Mouse (Mus musculus) brain, embryonic 14.5 days (tissue): ENCODE results near the gene Zpld1. TPM values are rescaled to one million over a fixed set of nuclear protein-coding genes. Genes with fewer than 3 reads are reported as not detected.

Experiments used
- DNase-seq: peaks from one replicate; pipeline ENCODE4 v3.0.0-alpha.2; 2011; ENCODE audit warnings: low read depth
- CTCF ChIP-seq: fragments of 200-500 bp; IDR thresholded peaks from 2 replicates; pipeline ENCODE4 v1.5.1; 2012; ENCODE audit warnings: inconsistent platforms, mild to moderate bottlenecking, moderate library complexity, borderline replicate concordance; ENCODE audit not compliant: insufficient read depth, insufficient read length; ENCODE audit errors: extremely low read depth
- POLR2A ChIP-seq: fragments of 200-500 bp; IDR thresholded peaks from 2 replicates; pipeline ENCODE4 v1.6.1; 2012; ENCODE audit warnings: mild to moderate bottlenecking, inconsistent platforms, borderline replicate concordance; ENCODE audit not compliant: poor library complexity, insufficient read depth, insufficient read length, severe bottlenecking; ENCODE audit errors: extremely low read depth
- polyA plus RNA-seq: library from polyadenylated mRNA; depleted of rRNA; stranded (reverse); fragments of >200 nt; gene quantifications from 2 replicates; pipeline ENCODE4 v1.2.3, GENCODE M21; 2012

Zpld1 gene
- polyA plus RNA-seq, 1 experiment, result 0.18 TPM

GRCm38 (mm10) chr16:55228995-55229622 is 68.7 kb downstream of the Zpld1 start:
- DNase-seq, result no peak
- TF ChIP-seq CTCF, result no peak
- TF ChIP-seq POLR2A, result no peak

GRCm38 (mm10) chr16:55203945-55204344 is 93.8 kb downstream of the Zpld1 start:
- no peak for DNase-seq
- TF ChIP-seq POLR2A, result no peak
- TF ChIP-seq CTCF, result no peak

GRCm38 (mm10) chr16:55190397-55190796 is 107.4 kb downstream of the Zpld1 start:
- no peak for TF ChIP-seq POLR2A
- no peak for TF ChIP-seq CTCF
- DNase-seq, result peak; percentile 76

GRCm38 (mm10) chr16:55185370-55185769 is 112.4 kb downstream of the Zpld1 start:
- DNase-seq, result peak; percentile 77
- TF ChIP-seq POLR2A (no peak), CTCF (no peak)
